Mouse (Mus musculus): ENCODE measurements around the gene Zbtb44. TPM values are rescaled to one million over a fixed set of nuclear protein-coding genes. Genes with fewer than 3 reads are reported as not detected.

The Zbtb44 gene
- polyA plus RNA-seq, 1 experiment from 2014 or later: 5.5 TPM

- H3K36me3 ChIP-seq: no peaks in the 10 kb centered on the region
- no peak overlapping the region for H3K9ac ChIP-seq (replicated peaks)
- H3K4me1 ChIP-seq (replicated peaks): 0 out of 2 replicates have a peak, but pooled peaks cover 2% of the 10 kb centered on the region
- no peaks in the 10 kb centered on the region for H3K27me3 ChIP-seq
- WGBS: 76% methylated on average over 29 of the region's 29 CpGs
- no peaks in the 10 kb centered on the region for H3K9me3 ChIP-seq
- no peak overlapping the region for H3K4me3 ChIP-seq (replicated peaks)
- H3K4me2 ChIP-seq (replicated peaks): no peak overlapping the region
- ATAC-seq: no peak
- H3K27ac ChIP-seq: no peak overlapping the region
Observed at GRCm38 (mm10) chr9:31090081-31091023, 59.9 kb downstream of the Zbtb44 start.

- 0 out of 2 replicates have a peak, but pooled peaks cover 2% of the 10 kb centered on the region for H3K4me1 ChIP-seq (replicated peaks)
- H3K4me2 ChIP-seq (replicated peaks): no peak overlapping the region
- no peaks in the 10 kb centered on the region for H3K36me3 ChIP-seq
- no peak for ATAC-seq
- no peak overlapping the region for H3K4me3 ChIP-seq (replicated peaks)
- H3K27ac ChIP-seq: no peak overlapping the region
- no peaks in the 10 kb centered on the region for H3K27me3 ChIP-seq
- H3K9ac ChIP-seq (replicated peaks): no peak overlapping the region
- H3K9me3 ChIP-seq: no peaks in the 10 kb centered on the region
- WGBS: 96% methylated on average over 10 of the region's 10 CpGs
Observed at GRCm38 (mm10) chr9:31091162-31091581, 60.7 kb downstream of the Zbtb44 start.

GRCm38 (mm10) chr9:31092111-31092832 is 61.8 kb downstream of the Zbtb44 start:
- Histone ChIP-seq H3K27ac (no peak overlapping the region), H3K4me3 (replicated peaks) (no peak overlapping the region), H3K36me3 (no peaks in the 10 kb centered on the region), H3K4me1 (replicated peaks) (no peaks in the 10 kb centered on the region), H3K9me3 (no peaks in the 10 kb centered on the region), H3K4me2 (replicated peaks) (no peak overlapping the region), H3K9ac (replicated peaks) (no peak overlapping the region), H3K27me3 (no peaks in the 10 kb centered on the region)
- no peak for ATAC-seq
- 92% methylated on average over 18 of the region's 18 CpGs for WGBS

- 94% methylated on average over 10 of the region's 10 CpGs for WGBS
- no peaks in the 10 kb centered on the region for H3K36me3 ChIP-seq
- H3K4me2 ChIP-seq (replicated peaks): no peak overlapping the region
- H3K9me3 ChIP-seq: no peaks in the 10 kb centered on the region
- H3K9ac ChIP-seq (replicated peaks): no peak overlapping the region
- no peak overlapping the region for H3K4me3 ChIP-seq (replicated peaks)
- no peaks in the 10 kb centered on the region for H3K27me3 ChIP-seq
- no peak overlapping the region for H3K27ac ChIP-seq
- no peaks in the 10 kb centered on the region for H3K4me1 ChIP-seq (replicated peaks)
- ATAC-seq: no peak
Observed at GRCm38 (mm10) chr9:31092833-31093195, 62.4 kb downstream of the Zbtb44 start.

- no peaks in the 10 kb centered on the region for H3K9me3 ChIP-seq
- no peak overlapping the region for H3K4me2 ChIP-seq (replicated peaks)
- no peaks in the 10 kb centered on the region for H3K27me3 ChIP-seq
- H3K36me3 ChIP-seq: no peaks in the 10 kb centered on the region
- H3K27ac ChIP-seq: no peak overlapping the region
- 0 out of 2 replicates have a peak, but pooled peaks have one; percentile 27 for ATAC-seq
- no peak overlapping the region for H3K4me3 ChIP-seq (replicated peaks)
- no peak overlapping the region for H3K9ac ChIP-seq (replicated peaks)
- no peaks in the 10 kb centered on the region for H3K4me1 ChIP-seq (replicated peaks)
- 78% methylated on average over 20 of the region's 20 CpGs for WGBS
Observed at GRCm38 (mm10) chr9:31097088-31098082, 66.9 kb downstream of the Zbtb44 start.

- ATAC-seq: no peak
- no peak overlapping the region for H3K4me2 ChIP-seq (replicated peaks)
- H3K4me1 ChIP-seq (replicated peaks): no peaks in the 10 kb centered on the region
- no peak overlapping the region for H3K27ac ChIP-seq
- no peak overlapping the region for H3K4me3 ChIP-seq (replicated peaks)
- H3K9me3 ChIP-seq: no peaks in the 10 kb centered on the region
- H3K36me3 ChIP-seq: no peaks in the 10 kb centered on the region
- no peaks in the 10 kb centered on the region for H3K27me3 ChIP-seq
- H3K9ac ChIP-seq (replicated peaks): no peak overlapping the region
- WGBS: 80% methylated on average over 6 of the region's 6 CpGs
Observed at GRCm38 (mm10) chr9:31098118-31098517, 67.7 kb downstream of the Zbtb44 start.

- Histone ChIP-seq H3K4me3 (replicated peaks) (no peak overlapping the region), H3K27me3 (no peaks in the 10 kb centered on the region), H3K4me2 (replicated peaks) (no peak overlapping the region), H3K27ac (no peak overlapping the region), H3K9me3 (no peaks in the 10 kb centered on the region), H3K4me1 (replicated peaks) (no peaks in the 10 kb centered on the region), H3K9ac (replicated peaks) (no peak overlapping the region), H3K36me3 (no peaks in the 10 kb centered on the region)
- no peak for ATAC-seq
- 89% methylated on average over 8 of the region's 8 CpGs for WGBS
Observed at GRCm38 (mm10) chr9:31108464-31108863, 78.0 kb downstream of the Zbtb44 start.

GRCm38 (mm10) chr9:31115586-31115985 is 85.1 kb downstream of the Zbtb44 start:
- no peak overlapping the region for H3K9ac ChIP-seq (replicated peaks)
- H3K27ac ChIP-seq: no peak overlapping the region
- ATAC-seq: no peak
- H3K9me3 ChIP-seq: no peaks in the 10 kb centered on the region
- no peak overlapping the region for H3K4me2 ChIP-seq (replicated peaks)
- H3K36me3 ChIP-seq: no peaks in the 10 kb centered on the region
- no peaks in the 10 kb centered on the region for H3K27me3 ChIP-seq
- H3K4me1 ChIP-seq (replicated peaks): no peaks in the 10 kb centered on the region
- no peak overlapping the region for H3K4me3 ChIP-seq (replicated peaks)

- Histone ChIP-seq H3K36me3 (no peaks in the 10 kb centered on the region), H3K4me1 (replicated peaks) (peaks cover under 1% of the 10 kb centered on the region; the same call in 1 of the 2 replicates), H3K4me2 (replicated peaks) (no peak overlapping the region), H3K27ac (no peak overlapping the region), H3K4me3 (replicated peaks) (no peak overlapping the region), H3K27me3 (no peaks in the 10 kb centered on the region), H3K9me3 (no peaks in the 10 kb centered on the region), H3K9ac (replicated peaks) (no peak overlapping the region)
- WGBS: 94% methylated on average over 11 of the region's 11 CpGs
- no peak for ATAC-seq
Observed at GRCm38 (mm10) chr9:31117088-31117487, 86.6 kb downstream of the Zbtb44 start.

GRCm38 (mm10) chr9:31117488-31117887 is 87.0 kb downstream of the Zbtb44 start:
- H3K27ac ChIP-seq: no peak overlapping the region
- no peaks in the 10 kb centered on the region for H3K9me3 ChIP-seq
- no peaks in the 10 kb centered on the region for H3K36me3 ChIP-seq
- H3K4me2 ChIP-seq (replicated peaks): no peak overlapping the region
- no peaks in the 10 kb centered on the region for H3K27me3 ChIP-seq
- H3K4me1 ChIP-seq (replicated peaks): peaks cover 5% of the 10 kb centered on the region; the same call in 1 of the 2 replicates
- H3K9ac ChIP-seq (replicated peaks): no peak overlapping the region
- no peak overlapping the region for H3K4me3 ChIP-seq (replicated peaks)
- ATAC-seq: no peak
- WGBS: 87% methylated on average over 6 of the region's 6 CpGs

GRCm38 (mm10) chr9:31118520-31119298 is 88.3 kb downstream of the Zbtb44 start:
- Histone ChIP-seq H3K9me3 (no peaks in the 10 kb centered on the region), H3K4me1 (replicated peaks) (peaks cover 5% of the 10 kb centered on the region; the same call in 1 of the 2 replicates), H3K4me3 (replicated peaks) (no peak overlapping the region), H3K36me3 (no peaks in the 10 kb centered on the region), H3K27ac (no peak overlapping the region), H3K27me3 (no peaks in the 10 kb centered on the region), H3K9ac (replicated peaks) (no peak overlapping the region), H3K4me2 (replicated peaks) (no peak overlapping the region)
- WGBS: 44% methylated on average over 11 of the region's 11 CpGs
- no peak for ATAC-seq
